Mouse (Mus musculus): ENCODE data around the gene Adamts6. TPM values are rescaled to one million over a fixed set of nuclear protein-coding genes. Genes with fewer than 3 reads are reported as not detected.

The Adamts6 gene
- polyA plus RNA-seq, 1 experiment from 2014 or later = 7.1 TPM

DNA sequence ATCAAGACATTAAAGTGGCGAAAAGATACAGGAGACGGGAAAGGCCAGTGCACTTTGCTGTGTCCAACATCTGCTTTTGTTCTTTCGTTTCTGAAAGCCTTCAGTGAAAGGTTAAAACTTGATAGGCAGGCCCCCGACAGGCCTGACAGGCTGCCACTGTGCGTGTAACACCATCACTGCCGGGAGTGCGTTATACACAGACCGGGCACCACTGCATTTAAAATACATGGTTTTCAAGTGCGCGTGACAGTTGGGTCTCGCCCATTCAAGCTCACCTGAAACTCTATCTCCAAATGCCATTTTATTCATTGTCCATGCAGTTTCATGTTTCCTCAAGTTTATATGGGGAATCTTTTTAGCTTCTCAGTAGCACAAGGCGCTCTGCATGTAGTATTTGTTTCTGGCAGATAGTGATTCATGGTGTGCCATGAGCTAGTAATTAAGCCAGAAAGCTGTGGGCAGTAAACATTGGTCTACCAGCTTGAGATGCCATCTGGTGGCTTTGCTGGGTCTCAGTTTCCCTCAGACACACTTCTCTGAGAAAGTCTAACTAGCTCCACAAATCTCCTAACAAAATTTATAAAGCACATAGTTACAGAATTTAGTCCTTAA is 195.6 kb downstream of the Adamts6 start:
- Histone ChIP-seq H3K4me1 (ENCODE audit: control insufficient read depth, insufficient read depth, low read length) (no peaks in the 10 kb centered on the region), H3K9me3 (replicated peaks; ENCODE audit: control insufficient read depth, low read length) (no peaks in the 10 kb centered on the region), H3K9ac (ENCODE audit: low read depth, low read length) (no peak overlapping the region), H3K36me3 (ENCODE audit: control insufficient read depth, insufficient read depth, low read length) (no peaks in the 10 kb centered on the region), H3K27me3 (ENCODE audit: control insufficient read depth, insufficient read depth, low read length) (no peaks in the 10 kb centered on the region), H3K4me3 (ENCODE audit: low read depth, low read length) (no peak overlapping the region), H3K4me2 (no peak overlapping the region), H3K27ac (ENCODE audit: low read depth, low read length) (no peak overlapping the region)
- 67% methylated on average over 12 of the region's 12 CpGs for WGBS (ENCODE audit: insufficient replicate concordance)
- ATAC-seq (replicated peaks; ENCODE audit: insufficient number of reproducible peaks, low FRiP score, low TSS enrichment) = no peak

GRCm38 (mm10) chr13:104491046-104491811 is 203.6 kb downstream of the Adamts6 start:
- no peak overlapping the region for H3K27ac ChIP-seq (ENCODE audit: low read depth, low read length)
- no peak overlapping the region for H3K9ac ChIP-seq (ENCODE audit: low read depth, low read length)
- ATAC-seq (replicated peaks; ENCODE audit: insufficient number of reproducible peaks, low FRiP score, low TSS enrichment) = no peak
- H3K4me1 ChIP-seq (ENCODE audit: control insufficient read depth, insufficient read depth, low read length) = 0 out of 2 replicates have a peak, but pooled peaks cover 3% of the 10 kb centered on the region
- H3K9me3 ChIP-seq (replicated peaks; ENCODE audit: control insufficient read depth, low read length) = no peaks in the 10 kb centered on the region
- no peaks in the 10 kb centered on the region for H3K27me3 ChIP-seq (ENCODE audit: control insufficient read depth, insufficient read depth, low read length)
- WGBS (ENCODE audit: insufficient replicate concordance) = 74% methylated on average over 4 of the region's 4 CpGs
- H3K4me3 ChIP-seq (ENCODE audit: low read depth, low read length) = no peak overlapping the region
- H3K4me2 ChIP-seq = no peak overlapping the region
- no peaks in the 10 kb centered on the region for H3K36me3 ChIP-seq (ENCODE audit: control insufficient read depth, insufficient read depth, low read length)

GRCm38 (mm10) chr13:104493466-104493993 is 205.9 kb downstream of the Adamts6 start:
- H3K4me1 ChIP-seq (ENCODE audit: control insufficient read depth, insufficient read depth, low read length) = 0 out of 2 replicates have a peak, but pooled peaks cover 3% of the 10 kb centered on the region
- WGBS (ENCODE audit: insufficient replicate concordance) = 53% methylated on average over 8 of the region's 8 CpGs
- H3K27ac ChIP-seq (ENCODE audit: low read depth, low read length) = no peak overlapping the region
- H3K36me3 ChIP-seq (ENCODE audit: control insufficient read depth, insufficient read depth, low read length) = no peaks in the 10 kb centered on the region
- no peak overlapping the region for H3K4me3 ChIP-seq (ENCODE audit: low read depth, low read length)
- H3K27me3 ChIP-seq (ENCODE audit: control insufficient read depth, insufficient read depth, low read length) = no peaks in the 10 kb centered on the region
- no peak overlapping the region for H3K4me2 ChIP-seq
- ATAC-seq (replicated peaks; ENCODE audit: insufficient number of reproducible peaks, low FRiP score, low TSS enrichment) = no peak
- no peaks in the 10 kb centered on the region for H3K9me3 ChIP-seq (replicated peaks; ENCODE audit: control insufficient read depth, low read length)
- H3K9ac ChIP-seq (ENCODE audit: low read depth, low read length) = no peak overlapping the region

GRCm38 (mm10) chr13:104494200-104494873 is 206.7 kb downstream of the Adamts6 start:
- Histone ChIP-seq H3K27ac (ENCODE audit: low read depth, low read length) (no peak overlapping the region), H3K36me3 (ENCODE audit: control insufficient read depth, insufficient read depth, low read length) (no peaks in the 10 kb centered on the region), H3K27me3 (ENCODE audit: control insufficient read depth, insufficient read depth, low read length) (no peaks in the 10 kb centered on the region), H3K4me3 (ENCODE audit: low read depth, low read length) (no peak overlapping the region), H3K4me1 (ENCODE audit: control insufficient read depth, insufficient read depth, low read length) (0 out of 2 replicates have a peak, but pooled peaks cover 3% of the 10 kb centered on the region), H3K4me2 (no peak overlapping the region), H3K9ac (ENCODE audit: low read depth, low read length) (no peak overlapping the region), H3K9me3 (replicated peaks; ENCODE audit: control insufficient read depth, low read length) (no peaks in the 10 kb centered on the region)
- WGBS (ENCODE audit: insufficient replicate concordance) = 40% methylated on average over 8 of the region's 8 CpGs
- ATAC-seq (replicated peaks; ENCODE audit: insufficient number of reproducible peaks, low FRiP score, low TSS enrichment) = no peak

DNA sequence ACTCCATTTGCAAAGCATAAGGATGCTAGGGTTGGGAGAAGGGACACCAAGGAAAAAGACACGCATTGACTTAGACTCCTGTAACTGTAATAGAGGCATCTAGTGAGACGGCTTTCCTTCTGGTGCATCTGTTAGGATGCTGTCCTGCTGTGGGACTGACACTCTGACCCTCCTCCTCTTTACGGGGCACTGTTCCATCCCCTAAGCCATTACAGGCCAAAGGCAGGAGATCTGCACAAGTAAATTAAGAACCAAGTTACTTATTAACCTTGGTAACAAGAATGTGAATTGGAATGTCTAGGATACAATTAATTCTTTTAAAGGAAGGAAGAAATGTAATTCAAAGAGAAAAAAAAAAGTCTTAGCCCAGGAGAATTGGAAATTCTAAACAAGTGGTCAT is 210.0 kb downstream of the Adamts6 start:
- Histone ChIP-seq H3K9ac (ENCODE audit: low read depth, low read length) (no peak overlapping the region), H3K27me3 (ENCODE audit: control insufficient read depth, insufficient read depth, low read length) (no peaks in the 10 kb centered on the region), H3K4me3 (ENCODE audit: low read depth, low read length) (no peak overlapping the region), H3K9me3 (replicated peaks; ENCODE audit: control insufficient read depth, low read length) (no peaks in the 10 kb centered on the region), H3K36me3 (ENCODE audit: control insufficient read depth, insufficient read depth, low read length) (no peaks in the 10 kb centered on the region), H3K4me1 (ENCODE audit: control insufficient read depth, insufficient read depth, low read length) (0 out of 2 replicates have a peak, but pooled peaks cover 3% of the 10 kb centered on the region), H3K4me2 (no peak overlapping the region), H3K27ac (ENCODE audit: low read depth, low read length) (no peak overlapping the region)
- no peak for ATAC-seq (replicated peaks; ENCODE audit: insufficient number of reproducible peaks, low FRiP score, low TSS enrichment)
- 80% methylated on average over 3 of the region's 3 CpGs for WGBS (ENCODE audit: insufficient replicate concordance)

- Histone ChIP-seq H3K27me3 (ENCODE audit: control insufficient read depth, insufficient read depth, low read length) (no peaks in the 10 kb centered on the region), H3K9ac (ENCODE audit: low read depth, low read length) (no peak overlapping the region), H3K36me3 (ENCODE audit: control insufficient read depth, insufficient read depth, low read length) (no peaks in the 10 kb centered on the region), H3K27ac (ENCODE audit: low read depth, low read length) (no peak overlapping the region), H3K4me2 (no peak overlapping the region), H3K9me3 (replicated peaks; ENCODE audit: control insufficient read depth, low read length) (no peaks in the 10 kb centered on the region), H3K4me1 (ENCODE audit: control insufficient read depth, insufficient read depth, low read length) (no peaks in the 10 kb centered on the region), H3K4me3 (ENCODE audit: low read depth, low read length) (no peak overlapping the region)
- 90% methylated on average over 6 of the region's 6 CpGs for WGBS (ENCODE audit: insufficient replicate concordance)
- no peak for ATAC-seq (replicated peaks; ENCODE audit: insufficient number of reproducible peaks, low FRiP score, low TSS enrichment)
These were observed 211.0 kb downstream of the Adamts6 start for GRCm38 (mm10) chr13:104498669-104499068.

DNA sequence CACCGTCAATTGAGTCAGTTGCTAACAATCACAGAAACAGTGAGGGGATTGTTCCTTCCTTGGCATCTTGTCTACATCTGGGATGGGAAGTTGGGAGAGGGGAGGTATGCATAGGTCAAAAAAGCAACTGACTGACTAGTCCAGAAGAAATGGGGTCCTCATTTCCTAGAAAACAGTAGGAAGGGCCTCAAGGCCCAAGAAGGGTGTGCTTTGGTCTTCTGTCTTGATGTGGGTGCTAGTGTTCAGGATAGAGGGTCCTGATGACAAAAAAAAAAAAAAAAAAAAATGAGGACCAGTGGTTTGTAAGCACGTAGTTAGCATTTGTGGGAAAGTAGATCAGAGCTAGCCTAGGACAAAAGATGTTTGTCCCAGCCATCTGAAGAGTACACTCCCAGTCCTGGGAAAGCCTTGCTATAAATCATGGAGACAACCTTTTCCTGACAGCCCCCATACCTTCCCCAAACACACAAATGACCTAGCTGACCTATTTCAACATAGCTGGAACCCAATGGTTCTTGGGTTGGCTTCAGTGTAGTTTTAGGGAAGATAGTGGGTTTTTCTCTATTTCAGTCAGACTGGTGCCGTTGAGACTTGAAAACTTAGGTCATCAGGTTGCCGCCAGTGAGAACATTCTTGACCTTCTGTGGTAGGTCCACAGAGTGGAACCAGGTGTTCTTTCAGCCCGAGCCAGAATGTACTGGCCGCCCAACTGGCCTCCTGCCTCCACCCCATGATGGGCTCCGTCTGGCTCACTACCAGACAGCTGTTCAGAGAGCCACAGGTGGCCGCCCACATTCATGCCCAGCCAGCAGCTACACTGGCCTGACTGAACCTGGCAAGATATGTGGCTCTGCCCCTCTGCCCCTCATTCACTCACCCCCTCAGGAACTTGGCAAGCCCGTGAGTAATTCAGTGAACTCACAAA is 211.7 kb downstream of the Adamts6 start:
- H3K4me3 ChIP-seq (ENCODE audit: low read depth, low read length) = no peak overlapping the region
- ATAC-seq (replicated peaks; ENCODE audit: insufficient number of reproducible peaks, low FRiP score, low TSS enrichment) = no peak
- no peak overlapping the region for H3K27ac ChIP-seq (ENCODE audit: low read depth, low read length)
- no peaks in the 10 kb centered on the region for H3K4me1 ChIP-seq (ENCODE audit: control insufficient read depth, insufficient read depth, low read length)
- H3K9ac ChIP-seq (ENCODE audit: low read depth, low read length) = no peak overlapping the region
- no peaks in the 10 kb centered on the region for H3K36me3 ChIP-seq (ENCODE audit: control insufficient read depth, insufficient read depth, low read length)
- 81% methylated on average over 9 of the region's 9 CpGs for whole genome bisulfite sequencing (ENCODE audit: insufficient replicate concordance)
- no peak overlapping the region for H3K4me2 ChIP-seq
- H3K9me3 ChIP-seq (replicated peaks; ENCODE audit: control insufficient read depth, low read length) = no peaks in the 10 kb centered on the region
- no peaks in the 10 kb centered on the region for H3K27me3 ChIP-seq (ENCODE audit: control insufficient read depth, insufficient read depth, low read length)

DNA sequence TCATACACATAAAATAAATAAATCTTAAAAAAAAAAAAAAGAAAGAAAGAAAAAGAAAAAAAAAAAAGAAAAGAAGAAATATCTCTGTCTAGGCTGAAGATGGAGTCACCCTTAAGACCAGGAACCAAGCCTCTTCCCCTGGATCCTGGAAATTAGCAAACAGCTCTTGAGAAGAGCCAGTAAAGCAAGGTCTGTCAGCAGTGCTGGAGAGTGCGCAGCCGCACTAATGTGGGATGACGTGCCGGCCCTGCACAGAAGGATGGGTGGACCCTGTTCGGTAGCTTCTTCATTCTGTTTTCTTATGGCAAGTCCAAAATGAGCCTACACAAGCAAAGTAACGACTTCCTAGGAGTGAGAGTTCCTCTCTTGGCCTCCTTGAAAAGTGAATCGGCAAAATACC is 214.8 kb downstream of the Adamts6 start:
- no peak overlapping the region for H3K4me2 ChIP-seq
- no peaks in the 10 kb centered on the region for H3K4me1 ChIP-seq (ENCODE audit: control insufficient read depth, insufficient read depth, low read length)
- WGBS (ENCODE audit: insufficient replicate concordance) = 91% methylated on average over 7 of the region's 7 CpGs
- H3K9me3 ChIP-seq (replicated peaks; ENCODE audit: control insufficient read depth, low read length) = no peaks in the 10 kb centered on the region
- ATAC-seq (replicated peaks; ENCODE audit: insufficient number of reproducible peaks, low FRiP score, low TSS enrichment) = no peak
- H3K4me3 ChIP-seq (ENCODE audit: low read depth, low read length) = no peak overlapping the region
- H3K9ac ChIP-seq (ENCODE audit: low read depth, low read length) = no peak overlapping the region
- no peak overlapping the region for H3K27ac ChIP-seq (ENCODE audit: low read depth, low read length)
- H3K36me3 ChIP-seq (ENCODE audit: control insufficient read depth, insufficient read depth, low read length) = no peaks in the 10 kb centered on the region
- no peaks in the 10 kb centered on the region for H3K27me3 ChIP-seq (ENCODE audit: control insufficient read depth, insufficient read depth, low read length)
